Mouse (Mus musculus): Measurements from ENCODE around the gene Nfkb1.

DNA sequence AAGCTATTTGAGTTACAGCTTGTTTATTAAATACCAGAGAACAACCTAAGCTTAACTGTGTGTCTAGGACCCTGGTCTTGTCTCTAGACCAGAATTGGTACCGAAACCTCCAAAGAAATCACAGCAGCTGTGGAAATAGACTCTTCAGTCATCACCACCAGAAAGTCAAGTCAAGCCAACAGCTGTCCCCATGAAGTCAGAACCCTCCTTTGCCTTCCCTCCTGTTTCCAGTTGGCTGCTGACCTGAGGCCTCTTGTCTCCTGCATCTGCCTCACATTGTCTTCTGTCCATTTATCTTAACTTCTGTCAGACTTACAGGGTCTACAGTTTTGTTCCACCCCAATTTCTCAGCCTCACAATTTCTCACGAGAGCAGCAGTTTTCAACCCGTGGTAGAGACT, 57.1 kb downstream of the Nfkb1 start:
- TF ChIP-seq MAZ (IDR thresholded peaks at IDR 0.05; ENCODE audit: low read depth, low read length), result no peak
- no peak for TF ChIP-seq TAL1 (IDR thresholded peaks at IDR 0.05; ENCODE audit: low read length)
- TF ChIP-seq RAD21 (IDR thresholded peaks at IDR 0.05; ENCODE audit: low read depth, low read length), result no peak
- no peak for TF ChIP-seq POLR2AphosphoS2 (IDR thresholded peaks at IDR 0.05; ENCODE audit: low read length)
- no peak for TF ChIP-seq E2F4 (IDR thresholded peaks at IDR 0.05; ENCODE audit: borderline replicate concordance, low read depth, low read length)
- TF ChIP-seq EP300 (IDR thresholded peaks at IDR 0.05; ENCODE audit: low read depth in 1 of 2, low read length in 2 of 2), result no peak
- no peak for TF ChIP-seq CTCF (IDR thresholded peaks at IDR 0.05 in 2 of 3, conservative IDR thresholded peaks at IDR 0.05 in 1 of 3; ENCODE audit: control insufficient read depth in 1 of 3, insufficient read depth in 1 of 3, low read depth in 2 of 3, low read length in 3 of 3, poor library complexity in 1 of 3, severe bottlenecking in 1 of 3)
- no peak for TF ChIP-seq RCOR1 (IDR thresholded peaks at IDR 0.05; ENCODE audit: low read depth, low read length)
- TF ChIP-seq UBTF (IDR thresholded peaks at IDR 0.05; ENCODE audit: borderline replicate concordance, insufficient read depth, low read depth, low read length), result no peak
- no peak for TF ChIP-seq NRF1 (IDR thresholded peaks at IDR 0.05; ENCODE audit: insufficient read depth, low read depth, low read length, poor library complexity, severe bottlenecking)

Data from MEL (cell line).